Mouse (Mus musculus) embryonic fibroblast, embryonic 13.5 days (primary cell): ENCODE results near the gene Them4.

ENCODE experiments used
- CTCF ChIP-seq: IDR thresholded peaks from 2 replicates; pipeline ENCODE4 v1.5.1; 2011; ENCODE audit warnings: mild to moderate bottlenecking, control low read depth, low read length, moderate library complexity, borderline replicate concordance; ENCODE audit not compliant: insufficient read depth
- POLR2A ChIP-seq: IDR thresholded peaks from 2 replicates; pipeline ENCODE4 v1.6.1; 2011; ENCODE audit warnings: low read depth, mild to moderate bottlenecking, control low read depth, low read length, moderate library complexity

- TF ChIP-seq CTCF (no peak), POLR2A (no peak)
Measured at GRCm38 (mm10) chr3:94364154-94364526, 54.3 kb downstream of the Them4 start.
